Mouse (Mus musculus) liver, embryonic 16.5 days (tissue): ENCODE results near the gene Snx29. TPM values are rescaled to one million over a fixed set of nuclear protein-coding genes. Genes with fewer than 3 reads are reported as not detected.
"Not testable (repeated sequence)": the region's sequence is repeated elsewhere in the genome, so short reads cannot be mapped to it uniquely, and the experiment has no call there.

Source experiments
- ATAC-seq: fragments of 200-750 bp; cut with Nextera tagmentation; 2 replicates; pipeline ENCODE4 v1.8.0; 2017; ENCODE audit warnings: low read depth, mild to moderate bottlenecking, moderate number of reproducible peaks, moderate library complexity
- H3K27ac ChIP-seq: fragments of 300-500 bp; sonication (generic); 2 replicates; pipeline ENCODE4 v1.5.1; 2014; ENCODE audit warnings: mild to moderate bottlenecking, low read length
- H3K27me3 ChIP-seq: fragments of 300-500 bp; sonication (generic); 2 replicates; pipeline ENCODE4 v1.6.1; 2014; ENCODE audit warnings: low read depth, low read length, mixed read lengths; ENCODE audit not compliant: control insufficient read depth, insufficient read depth
- H3K36me3 ChIP-seq: fragments of 300-500 bp; sonication (generic); 2 replicates; pipeline ENCODE4 v1.6.1; 2014; ENCODE audit warnings: mild to moderate bottlenecking; ENCODE audit not compliant: control insufficient read depth, insufficient read depth
- H3K4me1 ChIP-seq: fragments of 300-500 bp; sonication (generic); 2 replicates; pipeline ENCODE4 v1.6.1; 2014; ENCODE audit warnings: low read depth, low read length, mixed read lengths; ENCODE audit not compliant: control insufficient read depth
- H3K4me2 ChIP-seq: fragments of 300-500 bp; sonication (generic); 2 replicates; pipeline ENCODE4 v1.6.1; 2014; ENCODE audit warnings: low read depth, low read length, mixed read lengths
- H3K4me3 ChIP-seq: fragments of 300-500 bp; sonication (generic); 2 replicates; pipeline ENCODE4 v1.5.1; 2014; ENCODE audit warnings: low read depth, mild to moderate bottlenecking, low read length
- H3K9ac ChIP-seq: fragments of 300-500 bp; sonication (generic); 2 replicates; pipeline ENCODE4 v1.6.1; 2014; ENCODE audit warnings: low read depth, low read length
- H3K9me3 ChIP-seq: fragments of 300-500 bp; sonication (generic); replicated peaks from 2 replicates; pipeline ENCODE4 v1.6.1; 2016; ENCODE audit warnings: low read length; ENCODE audit not compliant: control insufficient read depth
- WGBS: fragments of 180-500 bp; shearing (Covaris S2); extraction: QIAGEN DNeasy Blood & Tissue Kit; methylation state at CpG from one replicate; pipeline ENCODE4 v1.1.7; 2014; ENCODE audit not compliant: insufficient replicate concordance; 5-methylcytosine and 5-hydroxymethylcytosine counted together
- polyA plus RNA-seq: library from polyadenylated mRNA; unstranded; fragments of >200 nt; fragmentation: Nextera tagmentation; extraction: Ambion mirVana; gene quantifications from 2 replicates; pipeline ENCODE4 v1.2.1, GENCODE M21; 2015

Snx29 gene
- polyA plus RNA-seq, 1 experiment from 2014 or later = 4.6 TPM

- no peak overlapping the region for H3K9ac ChIP-seq
- no peaks in the 10 kb centered on the region for H3K36me3 ChIP-seq
- no peak for ATAC-seq
- 60% methylated on average over 8 of the region's 8 CpGs for WGBS
- no peaks in the 10 kb centered on the region for H3K27me3 ChIP-seq
- no peak overlapping the region for H3K4me2 ChIP-seq
- H3K4me1 ChIP-seq = no peaks in the 10 kb centered on the region
- H3K27ac ChIP-seq = no peak overlapping the region
- no peaks in the 10 kb centered on the region for H3K9me3 ChIP-seq
- no peak overlapping the region for H3K4me3 ChIP-seq
Measured at GRCm38 (mm10) chr16:11407932-11408620, 85.4 kb downstream of the Snx29 start.

GRCm38 (mm10) chr16:11408726-11409125, 86.0 kb downstream of the Snx29 start:
- Histone ChIP-seq H3K4me3 (no peak overlapping the region), H3K4me2 (no peak overlapping the region), H3K36me3 (no peaks in the 10 kb centered on the region), H3K27me3 (no peaks in the 10 kb centered on the region), H3K9me3 (no peaks in the 10 kb centered on the region), H3K9ac (no peak overlapping the region), H3K4me1 (no peaks in the 10 kb centered on the region), H3K27ac (no peak overlapping the region)
- whole genome bisulfite sequencing = 72% methylated on average over 4 of the region's 4 CpGs
- no peak for ATAC-seq

GRCm38 (mm10) chr16:11414631-11415030, 91.9 kb downstream of the Snx29 start:
- no peaks in the 10 kb centered on the region for H3K4me1 ChIP-seq
- no peak overlapping the region for H3K9ac ChIP-seq
- H3K27me3 ChIP-seq = no peaks in the 10 kb centered on the region
- H3K9me3 ChIP-seq = no peaks in the 10 kb centered on the region
- H3K4me3 ChIP-seq = no peak overlapping the region
- no peaks in the 10 kb centered on the region for H3K36me3 ChIP-seq
- no peak overlapping the region for H3K4me2 ChIP-seq
- no peak overlapping the region for H3K27ac ChIP-seq
- no peak for ATAC-seq
- 62% methylated on average over 2 of the region's 2 CpGs for WGBS

- ATAC-seq = peak; percentile 45; the same call in 1 of the 2 replicates
- H3K4me3 ChIP-seq = no peak overlapping the region
- 16% methylated on average over 7 of the region's 7 CpGs for WGBS
Measured at GRCm38 (mm10) chr16:11418183-11418588, 95.5 kb downstream of the Snx29 start.

GRCm38 (mm10) chr16:11420311-11421080, 97.8 kb downstream of the Snx29 start:
- no peaks in the 10 kb centered on the region for H3K27me3 ChIP-seq
- no peak overlapping the region for H3K4me3 ChIP-seq
- 0 out of 2 replicates have a peak, but pooled peaks cover 3% of the 10 kb centered on the region for H3K36me3 ChIP-seq
- ATAC-seq = no peak
- H3K27ac ChIP-seq = no peak overlapping the region
- no peak overlapping the region for H3K4me2 ChIP-seq
- 49% methylated on average over 12 of the region's 12 CpGs for WGBS
- H3K9me3 ChIP-seq = no peaks in the 10 kb centered on the region; the same call in 1 of the 2 replicates
- H3K9ac ChIP-seq = no peak overlapping the region
- H3K4me1 ChIP-seq = peaks cover 17% of the 10 kb centered on the region

More at GRCm38 (mm10) chr16:11418183-11418588, 95.5 kb downstream of the Snx29 start:
- Histone ChIP-seq H3K27me3 (no peaks in the 10 kb centered on the region), H3K9ac (no peak overlapping the region), H3K4me2 (no peak overlapping the region), H3K9me3 (no peaks in the 10 kb centered on the region; the same call in 1 of the 2 replicates), H3K27ac (no peak overlapping the region), H3K4me1 (peaks cover 17% of the 10 kb centered on the region), H3K36me3 (0 out of 2 replicates have a peak, but pooled peaks cover 3% of the 10 kb centered on the region)

GRCm38 (mm10) chr16:11422165-11422564, 99.5 kb downstream of the Snx29 start:
- H3K27me3 ChIP-seq = no peaks in the 10 kb centered on the region
- H3K4me2 ChIP-seq = peak overlapping the region; percentile 3; the same call in 1 of the 2 replicates
- H3K4me1 ChIP-seq = peaks cover 17% of the 10 kb centered on the region
- peak; percentile 86 for ATAC-seq
- H3K9me3 ChIP-seq = no peaks in the 10 kb centered on the region; the same call in 1 of the 2 replicates
- H3K27ac ChIP-seq = no peak overlapping the region
- WGBS = 40% methylated on average over 1 of the region's 1 CpGs
- no peak overlapping the region for H3K4me3 ChIP-seq
- H3K9ac ChIP-seq = no peak overlapping the region
- H3K36me3 ChIP-seq = 0 out of 2 replicates have a peak, but pooled peaks cover 3% of the 10 kb centered on the region

GRCm38 (mm10) chr16:11422889-11423610, 100.3 kb downstream of the Snx29 start:
- H3K27me3 ChIP-seq = no peaks in the 10 kb centered on the region
- WGBS = 75% methylated on average over 2 of the region's 2 CpGs
- 0 out of 2 replicates have a peak overlapping the region, but pooled peaks have one; percentile 19 for H3K27ac ChIP-seq
- H3K9me3 ChIP-seq = no peaks in the 10 kb centered on the region; the same call in 1 of the 2 replicates
- no peak overlapping the region for H3K4me3 ChIP-seq
- no peak for ATAC-seq
- H3K4me2 ChIP-seq = no peak overlapping the region
- H3K9ac ChIP-seq = no peak overlapping the region
- 0 out of 2 replicates have a peak, but pooled peaks cover 3% of the 10 kb centered on the region for H3K36me3 ChIP-seq
- peaks cover 17% of the 10 kb centered on the region for H3K4me1 ChIP-seq

- not testable (repeated sequence) for H3K27ac ChIP-seq, H3K27me3 ChIP-seq, H3K4me3 ChIP-seq, H3K4me2 ChIP-seq, H3K9me3 ChIP-seq, H3K9ac ChIP-seq, H3K36me3 ChIP-seq, ATAC-seq
- WGBS = 83% methylated on average over 2 of the region's 2 CpGs
- H3K4me1 ChIP-seq = peaks cover 17% of the 10 kb centered on the region
Measured at GRCm38 (mm10) chr16:11423611-11424297, 101.0 kb downstream of the Snx29 start.
